Mouse (Mus musculus) cerebral cortex, adult 2 months (tissue): ENCODE measurements around the gene Wasf2.

Source experiments
- WGBS: fragments of 180-500 bp; shearing (Covaris S2); methylation state at CpG from one replicate; pipeline ENCODE4 v1.1.7; 2018; 5-methylcytosine and 5-hydroxymethylcytosine counted together

The Wasf2 gene

GRCm38 (mm10) chr4:133129931-133130889, at the start of gene Wasf2:
Gene Wasf2, plus strand, starts transcription at chr4:133130505.
- WGBS = under 1% methylated on average over 65 of the region's 65 CpGs

- 79% methylated on average over 3 of the region's 3 CpGs for WGBS
Measured at GRCm38 (mm10) chr4:133080862-133081261, 49.4 kb upstream of the Wasf2 start.

DNA sequence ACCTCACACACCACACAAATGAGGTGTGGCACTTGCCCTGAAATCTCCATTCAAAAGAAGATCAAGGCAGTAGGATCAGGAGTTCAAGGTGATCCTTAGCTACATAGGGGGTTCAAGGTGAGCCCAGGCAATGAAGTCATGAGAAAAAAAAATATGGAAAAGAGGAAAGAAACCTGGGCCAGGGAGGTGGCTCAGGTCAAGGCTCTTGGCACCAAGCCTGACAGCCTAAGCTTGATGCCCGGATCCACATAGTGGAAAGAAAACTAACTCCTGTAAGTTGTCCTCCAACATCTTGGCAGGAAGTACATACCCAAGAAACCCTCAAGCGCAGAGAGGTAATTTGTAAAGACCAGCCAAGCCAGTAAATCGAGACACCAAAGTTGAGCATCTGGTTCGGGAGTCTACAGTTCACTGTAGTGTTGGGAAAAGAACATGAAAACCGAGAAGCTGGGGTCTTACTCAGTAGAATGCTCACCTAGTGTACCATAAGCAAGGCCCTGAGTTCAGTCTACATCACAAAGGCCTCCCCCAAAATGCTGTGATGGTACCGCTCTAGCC, 48.0 kb upstream of the Wasf2 start:
- 80% methylated on average over 6 of the region's 6 CpGs for WGBS

- WGBS = 4% methylated on average over 3 of the region's 3 CpGs
Measured at GRCm38 (mm10) chr4:133083991-133084861, 46.1 kb upstream of the Wasf2 start.

DNA sequence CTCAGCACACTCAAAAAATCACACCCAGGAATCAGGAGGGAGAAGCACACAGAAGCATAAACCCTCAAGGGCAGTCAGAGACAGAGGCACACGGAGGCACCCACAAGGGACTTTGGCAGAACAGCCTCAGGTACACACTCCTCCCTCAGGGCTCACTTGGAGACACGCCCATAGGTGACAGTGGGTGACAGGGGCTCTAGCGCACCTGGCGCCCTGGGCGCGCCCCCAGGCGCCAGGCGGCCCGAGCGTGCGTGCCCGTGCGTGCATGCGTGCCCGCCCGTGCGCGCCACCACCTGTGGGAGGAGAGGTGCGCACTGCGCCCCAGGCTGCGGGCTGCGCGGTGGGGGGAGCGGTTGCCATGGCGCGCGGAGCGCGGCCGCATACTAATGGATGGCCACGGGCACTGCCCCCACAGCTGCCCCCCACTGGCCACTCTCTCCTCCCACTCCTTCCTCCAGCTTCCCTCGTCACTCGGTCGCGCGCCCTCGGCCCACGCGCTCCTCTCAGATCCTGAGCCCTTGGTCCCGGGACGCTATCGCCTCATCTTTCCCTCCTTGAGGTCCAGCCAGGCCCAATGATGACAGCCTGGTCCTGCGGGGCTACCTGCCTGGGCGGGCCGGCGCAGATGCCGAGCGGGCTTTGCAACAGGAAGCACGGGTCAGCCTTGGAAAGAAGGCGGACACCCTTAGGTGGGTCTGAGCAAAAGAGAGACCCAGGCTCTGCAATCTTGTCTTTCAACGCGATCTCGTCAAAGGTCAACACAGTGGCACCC, 45.1 kb upstream of the Wasf2 start:
- 1% methylated on average over 53 of the region's 53 CpGs for WGBS

DNA sequence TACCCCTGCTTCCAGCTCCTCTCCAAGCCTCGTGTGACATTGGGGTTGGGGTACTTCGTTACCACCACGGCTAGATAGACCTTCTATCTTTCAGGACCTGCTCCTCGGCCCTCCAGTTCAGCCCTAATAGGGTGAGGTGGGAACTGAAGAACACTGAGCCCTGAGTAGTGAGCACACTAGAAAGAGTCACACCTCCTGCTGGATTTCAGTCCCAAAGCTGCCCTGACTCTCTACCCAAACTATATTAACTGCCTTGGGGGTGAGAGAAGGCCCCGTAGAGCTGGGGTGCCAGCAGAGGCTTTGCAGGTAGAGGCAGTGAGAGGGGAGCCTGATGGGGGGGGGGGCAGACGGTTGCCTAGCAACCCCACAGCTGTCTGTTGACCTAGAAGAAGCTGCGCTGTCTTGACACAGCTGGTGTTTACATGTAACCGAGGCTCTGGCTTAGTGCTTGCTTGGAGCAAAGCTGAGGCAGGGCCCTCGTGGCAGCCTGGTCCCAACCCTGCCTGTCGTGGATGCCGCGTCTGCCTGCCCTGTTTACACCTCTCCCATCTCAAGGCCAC, 44.4 kb upstream of the Wasf2 start:
- 22% methylated on average over 12 of the region's 12 CpGs for WGBS

DNA sequence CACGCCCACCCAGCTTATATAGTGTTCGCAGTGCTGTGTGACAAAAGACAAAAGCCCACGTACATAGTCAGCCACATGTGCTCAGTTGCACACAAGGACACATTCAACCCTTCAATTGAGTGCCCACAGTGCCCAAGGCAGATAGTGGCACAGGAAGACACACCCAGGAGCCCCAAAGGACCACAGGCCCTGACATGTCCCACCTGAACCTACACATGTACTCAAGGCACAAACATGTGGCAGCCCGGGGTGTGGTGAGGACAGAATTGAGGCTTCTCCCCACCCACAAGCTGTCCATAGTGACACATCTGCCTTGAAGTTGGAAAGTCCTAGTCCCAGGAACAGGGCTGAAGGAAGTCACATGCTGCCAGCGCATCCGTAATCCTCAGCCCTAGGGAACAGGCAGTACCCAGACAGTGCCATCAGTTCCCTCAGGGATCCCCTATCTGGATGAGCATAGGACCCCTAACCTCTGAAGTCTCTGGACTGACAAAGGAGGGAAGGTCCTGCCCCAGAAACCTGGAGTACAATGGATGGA, 43.1 kb upstream of the Wasf2 start:
- WGBS = 74% methylated on average over 6 of the region's 6 CpGs

- 40% methylated on average over 8 of the region's 8 CpGs for WGBS
Measured at GRCm38 (mm10) chr4:133087835-133088234, 42.5 kb upstream of the Wasf2 start.

GRCm38 (mm10) chr4:133089319-133089718, 41.0 kb upstream of the Wasf2 start:
- WGBS = 72% methylated on average over 9 of the region's 9 CpGs

DNA sequence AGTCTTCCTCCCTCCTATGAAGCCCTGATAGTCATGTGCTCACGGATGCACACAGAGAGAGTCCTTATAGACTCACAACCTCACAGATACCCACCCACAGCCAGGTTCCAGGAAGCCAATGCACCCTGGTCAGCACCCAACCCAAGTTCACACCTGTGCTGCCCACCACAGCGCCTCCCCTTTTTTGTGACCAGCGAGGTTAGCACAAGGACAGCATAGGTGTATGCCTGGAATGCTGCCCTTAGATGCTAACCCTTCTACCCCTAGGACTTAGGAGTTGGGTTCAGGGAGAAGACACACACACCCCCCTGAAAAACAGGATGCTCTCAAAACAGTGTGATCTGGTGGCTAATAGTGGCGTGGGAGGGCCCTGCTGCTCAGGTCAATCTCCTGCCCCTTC, 40.5 kb upstream of the Wasf2 start:
- 81% methylated on average over 4 of the region's 4 CpGs for WGBS

- WGBS = 28% methylated on average over 8 of the region's 8 CpGs
Measured at GRCm38 (mm10) chr4:133090276-133090719, 40.0 kb upstream of the Wasf2 start.

- WGBS = 12% methylated on average over 16 of the region's 18 CpGs
Measured at GRCm38 (mm10) chr4:133090720-133091458, 39.4 kb upstream of the Wasf2 start.

DNA sequence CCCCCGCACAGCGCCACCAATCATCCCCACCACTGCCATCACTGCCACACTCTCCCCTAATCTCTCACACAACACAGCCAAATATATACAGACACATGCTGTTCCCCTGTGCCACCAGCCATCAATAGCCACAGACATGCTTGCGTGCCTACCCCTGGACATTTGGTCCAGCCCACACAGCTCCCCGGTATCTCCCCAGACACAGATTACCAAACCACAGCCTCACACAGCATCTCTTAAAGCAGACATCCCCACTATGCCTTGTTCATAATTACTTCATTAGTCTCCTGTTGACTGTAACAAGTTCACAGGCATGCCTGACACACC, 38.9 kb upstream of the Wasf2 start:
- WGBS = 41% methylated on average over 4 of the region's 4 CpGs

DNA sequence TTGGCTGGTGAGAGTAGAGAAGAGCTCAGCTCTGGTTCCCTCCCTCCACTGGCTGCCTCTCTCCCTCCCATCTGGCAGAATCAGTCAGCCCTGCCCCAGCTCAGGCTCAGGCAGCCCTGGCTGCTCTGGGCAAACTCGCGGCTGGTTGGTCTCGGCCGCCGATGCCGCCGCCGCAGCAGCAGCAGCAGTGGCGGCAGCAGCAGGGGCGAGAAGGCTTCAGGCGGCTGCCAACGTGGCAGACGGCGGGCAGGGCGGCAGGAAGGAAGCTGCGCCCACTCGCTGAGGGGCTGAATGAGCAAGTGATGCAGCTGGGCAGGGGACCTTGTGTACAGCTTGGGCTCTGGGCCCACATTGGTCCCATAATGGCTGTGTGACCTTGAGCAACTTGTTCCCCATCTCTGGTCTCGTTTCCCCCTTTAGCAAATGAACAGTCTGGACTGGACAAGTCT, 37.8 kb upstream of the Wasf2 start:
- WGBS = 5% methylated on average over 18 of the region's 18 CpGs

GRCm38 (mm10) chr4:133093056-133093455, 37.2 kb upstream of the Wasf2 start:
- 62% methylated on average over 6 of the region's 6 CpGs for WGBS

GRCm38 (mm10) chr4:133093481-133094033, 36.7 kb upstream of the Wasf2 start:
- WGBS = 25% methylated on average over 6 of the region's 6 CpGs

GRCm38 (mm10) chr4:133094255-133094654, 36.0 kb upstream of the Wasf2 start:
- WGBS = 61% methylated on average over 1 of the region's 1 CpGs

DNA sequence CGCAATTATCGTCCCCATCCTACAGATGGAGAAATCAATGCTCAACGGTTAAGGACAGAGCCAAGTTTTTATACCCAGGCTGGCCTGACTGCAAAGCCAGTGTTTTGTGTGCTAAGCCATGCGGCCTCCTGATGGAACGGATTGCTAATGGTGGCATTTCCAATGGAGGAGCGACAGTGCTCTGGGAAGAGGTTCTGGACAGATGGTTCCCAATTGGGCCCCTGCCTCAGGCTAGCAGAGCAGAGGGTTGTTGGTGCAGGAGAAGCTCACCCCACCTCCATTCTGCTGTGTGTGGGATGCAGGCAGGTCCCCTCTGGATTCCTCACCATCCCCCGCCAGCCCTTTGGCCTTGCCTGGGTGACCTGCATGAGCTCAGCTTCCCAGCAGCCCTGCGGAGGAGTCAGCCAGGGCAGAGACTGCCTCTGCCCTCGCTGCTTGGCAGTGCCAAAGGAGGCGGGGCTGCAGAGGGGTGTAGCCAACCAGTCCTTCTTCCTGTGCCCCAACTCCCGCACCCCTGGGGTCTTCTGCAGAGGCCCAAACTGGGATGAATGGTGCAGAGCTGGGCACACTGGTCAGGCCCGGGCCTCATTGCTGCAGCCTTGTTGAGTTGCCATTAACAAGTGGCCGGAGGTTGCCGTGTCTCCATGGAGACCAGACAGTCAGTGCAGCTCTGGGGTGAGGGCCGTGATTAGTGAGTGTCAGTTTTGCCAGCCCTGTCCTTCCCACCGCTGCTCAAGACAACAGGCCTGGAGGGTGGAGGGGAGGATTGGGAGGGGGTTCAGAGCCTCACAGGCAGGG, 35.2 kb upstream of the Wasf2 start:
- 33% methylated on average over 16 of the region's 16 CpGs for WGBS

- whole genome bisulfite sequencing = 21% methylated on average over 3 of the region's 3 CpGs
Measured at GRCm38 (mm10) chr4:133095734-133096065, 34.6 kb upstream of the Wasf2 start.
